7 mouse cellular contexts compared by ENCODE assay signal in the genomic region with DNA sequence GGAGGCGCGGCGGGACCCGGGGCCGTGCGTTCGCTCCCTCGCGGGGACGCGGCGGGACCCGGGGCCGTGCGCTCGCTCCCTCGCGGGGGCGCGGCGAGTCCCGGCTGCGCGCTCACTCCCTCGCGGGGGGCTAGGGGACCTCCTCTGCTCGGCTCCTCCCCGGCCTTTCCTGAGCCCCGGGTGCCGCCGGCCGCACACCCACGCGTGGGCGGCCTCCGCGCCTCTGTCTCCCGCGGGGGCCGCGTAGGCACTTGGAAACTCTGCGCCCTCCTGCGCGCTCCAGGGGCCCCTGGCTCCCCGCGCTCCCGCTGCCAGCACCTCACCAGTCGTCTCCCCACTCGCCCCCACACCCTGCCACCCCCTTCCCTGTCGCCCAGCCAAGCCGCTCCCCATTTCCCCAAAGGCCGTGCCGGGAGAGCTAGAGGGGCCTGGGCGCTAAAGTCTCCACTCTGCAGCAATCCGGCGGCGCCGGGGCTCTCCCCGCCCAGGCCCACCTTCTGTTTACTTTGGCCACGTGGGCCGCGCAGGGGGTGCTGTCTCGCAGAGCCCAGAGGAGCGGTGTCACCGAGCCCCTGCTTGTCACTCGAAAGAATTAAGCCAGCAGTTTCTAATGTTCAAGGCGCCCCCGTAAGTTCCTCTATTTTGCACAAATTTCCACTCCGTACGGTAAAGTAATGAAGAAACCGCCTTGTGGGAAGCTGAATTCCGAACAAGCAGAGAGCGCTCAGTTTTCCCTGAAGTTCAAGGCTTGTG. TPM values are rescaled to one million over a fixed set of nuclear protein-coding genes. Genes with fewer than 3 reads are reported as not detected.
DNase-seq lines count a peak whose midpoint lies in the region; ATAC-seq lines count a peak whose summit lies in the region.

A gene (minus strand): TSS at position 589 of the 753 bp plus-strand sequence.

- no peaks in the 10 kb centered on the region for H3K36me3 ChIP-seq in embryonic facial prominence, embryonic 11.5 days (replicated peaks; ENCODE audit: control insufficient read depth, insufficient read depth, low read depth, low read length)
- H3K36me3 ChIP-seq in limb, embryonic 12.5 days: no peaks in the 10 kb centered on the region
- H3K36me3 ChIP-seq in midbrain, embryonic 13.5 days: no peaks in the 10 kb centered on the region

- H3K4me2 ChIP-seq in embryonic facial prominence, embryonic 11.5 days (ENCODE audit: low read depth, low read length): peak within 1 kb of the TSS; percentile 69
- peak within 1 kb of the TSS; percentile 78 for H3K4me2 ChIP-seq in limb, embryonic 12.5 days
- H3K4me2 ChIP-seq in midbrain, embryonic 13.5 days (replicated peaks): peak within 1 kb of the TSS; percentile 76

- H3K27me3 ChIP-seq in embryonic facial prominence, embryonic 11.5 days (ENCODE audit: control insufficient read depth, insufficient read depth, low read length): no peaks in the 10 kb centered on the region
- no peaks in the 10 kb centered on the region for H3K27me3 ChIP-seq in limb, embryonic 12.5 days
- no peaks in the 10 kb centered on the region for H3K27me3 ChIP-seq in midbrain, embryonic 13.5 days

- peak within 1 kb of the TSS; percentile 73 for H3K4me3 ChIP-seq in embryonic facial prominence, embryonic 11.5 days (ENCODE audit: low read depth, low read length)
- peak within 1 kb of the TSS; percentile 77 for H3K4me3 ChIP-seq in limb, embryonic 12.5 days (replicated peaks)
- H3K4me3 ChIP-seq in midbrain, embryonic 13.5 days (replicated peaks): peak within 1 kb of the TSS; percentile 86

- DNase-seq in adrenal gland, adult 2 months: peak; percentile 81
- peak; percentile 67 for DNase-seq in embryonic facial prominence, embryonic 11.5 days (ENCODE audit: low spot score)
- peak; percentile 97 for DNase-seq in heart, adult 11 months
- DNase-seq in kidney, adult 18-20 months: peak; percentile 69
- peak; percentile 41 to 52 for DNase-seq in spleen, adult 18-20 months

- H3K9ac ChIP-seq in embryonic facial prominence, embryonic 11.5 days (replicated peaks; ENCODE audit: low read length): peak within 1 kb of the TSS; percentile 88
- H3K9ac ChIP-seq in limb, embryonic 12.5 days (replicated peaks): peak within 1 kb of the TSS; percentile 89
- peak within 1 kb of the TSS; percentile 88 for H3K9ac ChIP-seq in midbrain, embryonic 13.5 days (replicated peaks)

- peak within 1 kb of the TSS; percentile 76 for H3K27ac ChIP-seq in embryonic facial prominence, embryonic 11.5 days (replicated peaks; ENCODE audit: low read depth, low read length)
- peak within 1 kb of the TSS; percentile 93 for H3K27ac ChIP-seq in limb, embryonic 12.5 days
- H3K27ac ChIP-seq in midbrain, embryonic 13.5 days: peak within 1 kb of the TSS; percentile 96

- H3K9me3 ChIP-seq in embryonic facial prominence, embryonic 11.5 days (replicated peaks; ENCODE audit: control insufficient read depth, low read length): no peaks in the 10 kb centered on the region
- no peaks in the 10 kb centered on the region for H3K9me3 ChIP-seq in limb, embryonic 12.5 days
- H3K9me3 ChIP-seq in midbrain, embryonic 13.5 days: no peaks in the 10 kb centered on the region

- no peaks in the 10 kb centered on the region for H3K4me1 ChIP-seq in embryonic facial prominence, embryonic 11.5 days (ENCODE audit: control insufficient read depth, insufficient read depth, low read length)
- peaks cover 3% of the 10 kb centered on the region for H3K4me1 ChIP-seq in limb, embryonic 12.5 days (replicated peaks)
- H3K4me1 ChIP-seq in midbrain, embryonic 13.5 days (replicated peaks): peaks cover 24% of the 10 kb centered on the region

- WGBS in embryonic facial prominence, embryonic 11.5 days: under 1% methylated on average over 37 of the region's 73 CpGs
- WGBS in limb, embryonic 12.5 days: under 1% methylated on average over 47 of the region's 73 CpGs
- under 1% methylated on average over 64 of the region's 73 CpGs for WGBS in midbrain, embryonic 13.5 days

- ATAC-seq in embryonic facial prominence, embryonic 11.5 days (replicated peaks; ENCODE audit: insufficient number of reproducible peaks, low FRiP score, low TSS enrichment, low read depth): peak; percentile 72
- ATAC-seq in limb, embryonic 12.5 days (ENCODE audit: insufficient number of reproducible peaks, insufficient read depth, low FRiP score, low TSS enrichment, low read depth): peak; percentile 87
- ATAC-seq in midbrain, embryonic 13.5 days: peak; percentile 87

RNA-seq across cellular contexts. Expression of the gene that starts here (rescaled TPM):
- total RNA-seq in adrenal gland, adult 2 months (2021): 10 to 100 TPM; 28.4 to 35.9 TPM
- polyA plus RNA-seq in adrenal gland, adult 2 months (2012; rRNA removed): 9.4 and 10.5 TPM in 2 replicates
- polyA plus RNA-seq in embryonic facial prominence, embryonic 11.5 days (2014; fragmentation: Nextera tagmentation; extraction: Ambion mirVana): 11.6 and 13.5 TPM in 2 replicates
- polyA plus RNA-seq in limb, embryonic 12.5 days (2016; fragmentation: Nextera tagmentation; extraction: Ambion mirVana): 16.0 and 17.2 TPM in 2 replicates
- 29.7 and 31.4 TPM in 2 replicates for polyA plus RNA-seq in midbrain, embryonic 13.5 days (2015; fragmentation: Nextera tagmentation; extraction: Ambion mirVana)

Comparison
In these comparisons a context has a peak if more than half of its experiments do, and no peak if none do; other contexts are left out.
1. Peak in every context shown above with its lines: DNase-seq, ATAC-seq, H3K4me3 ChIP-seq and H3K27ac ChIP-seq.
2. DNase-seq: peak in every context shown above with its lines; median percentile 97 in heart, adult 11 months; 81 in adrenal gland, adult 2 months; 69 in kidney, adult 18-20 months; 67 in embryonic facial prominence, embryonic 11.5 days; 46 in spleen, adult 18-20 months.